Mouse (Mus musculus) thymus, postnatal 36 days (tissue): Measurements from ENCODE around the gene Hap1.
"Not testable (repeated sequence)": the region's sequence is repeated elsewhere in the genome, so short reads cannot be mapped to it uniquely, and the experiment has no call there.

Source experiments
- DNase-seq, 2 experiments: peaks; one replicate each; pipeline ENCODE4 v3.0.0; 2022; ENCODE audit warnings: mixed read lengths in 2 of 2

The Hap1 gene

DNA sequence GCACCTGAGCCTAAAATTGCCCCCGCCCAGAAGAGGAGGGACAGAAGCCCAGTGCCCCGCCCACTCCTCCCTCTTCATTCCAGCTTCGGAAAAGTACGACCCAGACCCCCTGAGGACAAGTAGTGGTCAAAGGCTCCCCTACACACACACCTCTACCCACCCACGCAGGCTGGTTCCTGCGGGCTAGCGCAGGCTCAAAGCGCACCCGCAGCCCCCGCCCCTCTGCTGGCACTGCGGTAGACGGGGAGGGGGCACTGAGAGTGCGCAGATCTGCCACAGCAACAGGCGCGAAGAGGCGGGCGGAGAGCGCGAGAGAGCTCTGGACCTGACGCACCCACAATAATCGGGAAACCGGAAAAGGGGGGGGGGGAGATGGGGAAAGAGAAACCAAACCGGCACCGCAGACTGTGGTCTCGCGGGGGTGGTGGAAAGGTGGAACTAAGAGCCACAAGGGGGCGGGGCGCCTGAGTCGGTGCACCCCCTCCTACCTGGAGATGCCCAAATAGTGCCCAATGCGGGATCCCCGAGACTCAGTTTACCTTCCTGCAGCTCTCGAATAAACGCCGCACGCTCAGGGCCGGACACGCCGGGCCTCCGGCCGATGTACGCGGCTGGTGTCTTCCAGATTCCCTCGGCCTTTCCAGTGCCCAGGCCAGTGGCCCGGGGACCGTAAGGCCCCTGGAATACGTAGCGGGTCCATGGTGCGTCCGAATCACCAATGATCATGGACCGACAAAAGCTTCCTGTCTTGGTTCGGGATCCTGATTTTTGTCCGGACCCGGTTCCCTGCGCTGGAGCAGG, 577 bp downstream of the Hap1 start:
- peak; percentile 71 to 79 for DNase-seq

DNA sequence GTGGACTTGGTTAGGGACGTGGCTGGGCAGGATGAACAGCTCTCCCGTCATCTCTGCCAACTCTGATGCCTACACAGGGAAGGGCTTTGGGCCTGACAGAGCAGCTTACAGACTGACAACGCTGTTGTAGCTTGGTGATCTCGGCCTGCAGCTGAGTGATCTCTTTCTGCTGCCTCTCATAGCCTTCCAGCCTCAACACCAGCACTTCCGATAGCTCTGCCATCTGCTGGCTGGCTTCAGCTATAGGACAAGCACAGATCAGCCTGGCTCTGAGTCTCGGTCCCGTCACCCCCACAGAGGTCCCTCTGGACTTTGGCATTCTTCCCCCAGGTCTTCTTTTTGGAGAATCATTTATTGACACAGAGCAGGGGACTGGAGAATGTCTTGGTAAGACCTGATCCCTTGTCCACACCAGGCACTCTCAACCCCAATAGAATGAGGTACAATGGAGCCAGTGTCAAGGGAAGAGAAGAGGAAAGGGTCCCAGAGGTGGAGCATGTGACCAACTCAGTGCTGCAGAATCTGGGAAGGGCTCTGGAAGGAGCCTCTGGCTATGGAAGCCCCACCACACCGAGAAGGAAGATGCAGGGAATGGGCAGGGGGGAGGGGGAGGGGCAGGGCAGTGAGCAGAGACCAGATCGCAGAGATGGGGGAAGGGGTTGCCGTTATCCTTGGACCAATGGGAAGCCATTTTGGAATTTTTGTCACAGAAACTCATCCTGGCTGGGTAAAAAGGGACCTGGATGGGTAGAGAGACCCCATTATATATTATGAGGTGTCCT, 3.7 kb downstream of the Hap1 start:
- DNase-seq: no peak

DNA sequence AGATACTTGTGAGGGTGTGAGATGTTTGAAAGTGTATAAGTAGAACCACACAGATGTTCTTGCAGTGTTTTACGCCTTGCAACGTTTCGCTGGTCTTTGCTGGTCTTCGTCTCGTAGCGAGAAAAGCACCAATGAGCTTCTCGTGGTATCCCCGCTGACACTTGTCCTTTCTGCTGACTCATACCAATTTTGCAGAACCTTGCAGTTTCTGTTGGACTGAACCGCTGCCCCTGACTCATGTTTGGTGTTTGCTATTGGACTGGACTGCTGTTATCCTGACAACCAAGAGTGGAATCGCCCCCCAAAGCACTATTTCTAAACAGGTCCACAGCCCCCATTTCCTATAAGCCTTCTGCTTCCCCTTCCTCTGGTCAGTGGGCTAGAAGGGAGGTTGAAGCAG, 11.7 kb downstream of the Hap1 start:
- no peak for DNase-seq

DNA sequence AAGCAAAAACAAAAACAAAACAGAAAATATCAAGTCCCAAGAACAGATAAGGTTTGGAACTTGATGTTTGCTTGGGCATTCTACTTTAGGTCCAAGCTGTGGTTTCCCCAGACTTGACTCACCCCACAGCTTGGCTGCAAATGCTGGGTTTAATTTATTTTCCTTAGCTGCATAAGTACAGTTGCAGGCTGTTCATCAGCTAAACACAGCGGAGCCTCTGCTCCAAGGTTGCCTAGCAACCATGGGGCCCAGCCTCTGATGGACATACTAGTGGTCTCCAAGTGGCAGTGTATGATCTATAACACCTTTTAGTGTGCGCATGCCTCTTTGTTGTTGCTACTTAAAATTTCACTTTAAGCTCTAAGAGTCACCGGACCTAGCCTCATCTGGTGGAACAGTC, 20.2 kb downstream of the Hap1 start:
- DNase-seq: no peak

DNA sequence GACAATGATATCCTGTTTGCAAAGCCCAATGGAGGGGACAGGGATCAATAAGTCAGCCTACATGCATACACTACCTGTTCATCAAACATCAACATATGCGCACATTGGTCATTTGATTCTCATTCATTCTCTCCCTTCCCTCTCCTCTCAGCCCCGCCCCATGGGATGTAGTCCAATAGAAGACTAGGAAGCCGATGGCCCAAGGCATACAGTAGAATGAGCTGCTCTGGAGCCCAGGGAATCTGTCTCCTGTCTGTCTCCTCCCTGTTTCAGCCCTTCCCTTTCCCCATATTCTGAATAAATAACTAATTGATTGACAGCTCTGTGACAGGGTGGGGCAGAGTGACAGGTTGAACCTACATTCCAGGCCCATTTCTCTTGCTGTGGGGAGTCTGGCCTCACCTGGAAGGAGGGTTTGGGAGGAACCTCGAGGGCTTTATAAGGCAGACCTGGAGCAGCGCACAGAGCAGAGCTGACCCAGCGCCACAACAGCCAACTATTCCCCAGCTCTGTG, 21.9 kb downstream of the Hap1 start, which contains the start of gene Gast:
Gene Gast (plus strand): TSS at position 464 of the 514 bp plus-strand sequence.
- DNase-seq: no peak

DNA sequence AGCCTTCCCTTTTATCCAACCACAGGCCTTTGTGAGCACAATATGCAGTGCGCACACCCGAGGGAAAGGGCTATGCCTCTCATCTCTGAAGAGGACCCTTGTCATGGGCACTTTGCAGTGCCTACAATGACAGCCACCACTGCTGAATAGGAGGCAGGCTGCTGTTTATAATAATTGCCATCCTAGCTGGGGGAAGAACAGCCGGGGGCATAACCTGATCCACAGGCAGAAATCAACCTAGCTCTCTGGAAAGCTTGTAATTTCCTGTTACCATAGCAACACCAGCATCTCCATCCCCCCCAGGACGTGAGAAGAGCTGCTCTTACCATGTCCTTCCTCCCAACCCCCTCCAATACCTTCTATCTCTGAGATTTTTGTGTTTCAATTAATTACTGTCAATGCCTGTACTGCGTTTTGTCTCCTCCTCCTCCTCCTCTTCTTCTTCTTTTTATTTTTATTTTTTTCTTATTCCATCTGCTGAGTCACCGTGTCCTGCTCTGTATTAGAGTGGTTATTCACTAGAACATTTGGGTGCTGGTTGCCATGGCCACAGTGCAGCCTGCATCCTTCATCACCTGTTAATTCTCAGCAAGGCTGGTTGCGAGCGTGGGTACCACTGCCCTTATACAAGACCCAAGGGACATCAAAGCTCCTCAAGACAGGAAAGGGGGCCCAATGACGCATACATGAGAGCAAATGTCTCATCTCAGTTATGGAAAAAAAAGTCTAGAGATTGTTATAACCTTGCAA, 23.0 kb downstream of the Hap1 start:
- DNase-seq: no peak

DNA sequence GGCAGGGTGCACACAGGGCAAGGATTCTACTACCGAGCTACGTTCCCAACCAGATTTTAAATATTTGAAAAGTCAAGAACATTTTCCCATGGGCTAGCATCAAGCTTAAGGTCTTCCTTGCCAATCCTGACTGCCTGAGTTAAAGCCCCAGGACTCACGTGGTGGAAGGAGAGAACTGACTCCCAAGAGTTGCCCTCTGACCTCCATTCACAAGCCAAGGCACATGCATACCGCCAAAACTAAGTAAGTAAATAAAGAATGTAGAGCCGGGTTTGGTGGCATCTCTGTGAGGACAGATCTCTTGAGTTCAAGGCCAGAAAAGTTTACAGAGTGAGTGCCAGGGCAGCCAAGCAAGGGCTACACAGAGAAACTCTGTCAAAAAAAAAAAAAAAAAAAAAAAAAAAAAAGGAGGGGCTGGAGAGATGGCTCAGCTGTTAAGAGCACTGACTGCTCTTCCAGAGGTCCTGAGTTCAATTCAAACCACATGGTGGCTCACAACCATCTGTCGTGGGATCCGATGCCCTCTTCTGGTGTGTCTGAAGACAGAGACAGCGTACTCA, 25.0 kb downstream of the Hap1 start:
- DNase-seq: not testable (repeated sequence)

DNA sequence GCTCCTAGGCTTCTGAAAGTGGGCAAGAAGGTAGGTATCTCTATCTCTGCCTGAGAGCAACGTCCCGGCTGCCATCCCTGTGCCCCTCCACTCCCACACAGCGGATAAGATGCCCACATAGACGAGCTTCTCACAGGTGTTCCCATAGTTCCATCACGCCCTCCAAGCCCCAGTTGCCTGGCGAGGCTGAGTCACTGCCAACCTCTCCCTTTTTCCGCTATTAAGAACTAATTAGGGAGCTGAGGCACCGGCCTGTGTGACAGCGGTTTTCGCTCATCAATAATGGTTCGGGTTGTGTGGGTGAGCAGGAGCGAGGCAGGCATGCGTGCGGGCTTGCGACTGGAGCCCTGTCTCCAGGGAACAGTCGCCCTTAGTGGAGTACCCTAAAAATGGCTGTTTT, 25.7 kb downstream of the Hap1 start:
- DNase-seq: no peak

DNA sequence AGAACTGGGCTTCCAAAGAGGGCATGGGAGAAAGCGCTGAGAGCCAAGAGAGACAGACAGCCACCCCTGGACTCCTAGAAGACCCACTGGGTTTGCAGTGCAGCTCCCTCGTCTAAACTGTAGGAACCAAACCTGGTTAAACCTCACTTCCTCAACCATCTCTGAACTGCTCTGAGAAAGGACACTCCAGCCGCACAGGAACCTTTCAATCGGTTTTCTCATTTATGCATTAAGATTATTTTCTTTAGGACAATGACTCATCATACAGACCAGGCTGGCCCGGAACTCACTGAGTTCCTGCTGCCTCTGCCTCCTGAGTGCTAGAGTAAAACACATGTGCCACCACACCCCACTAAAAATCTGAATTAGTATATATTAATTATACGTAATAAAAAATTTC, 28.2 kb downstream of the Hap1 start:
- DNase-seq: no peak

DNA sequence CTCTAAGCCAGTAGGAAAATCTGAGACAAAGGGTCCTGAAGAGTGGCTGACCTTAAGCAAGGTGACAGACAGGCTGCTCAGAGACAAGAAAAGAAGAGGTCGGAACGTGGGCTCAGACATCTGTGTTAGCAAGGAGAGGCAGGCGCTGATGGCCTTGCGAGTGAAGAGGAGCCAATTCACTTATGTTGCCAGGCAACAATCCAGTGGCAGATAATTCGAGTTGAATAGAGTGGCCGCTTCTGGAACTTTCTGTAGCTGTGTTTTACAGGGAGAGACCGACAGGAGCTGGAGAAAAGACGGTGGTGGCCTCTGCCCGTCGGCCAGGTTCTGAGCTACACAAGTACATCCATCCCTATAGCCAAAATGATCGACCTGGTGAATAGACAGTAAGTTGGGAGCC, 28.6 kb downstream of the Hap1 start:
- DNase-seq: no peak

DNA sequence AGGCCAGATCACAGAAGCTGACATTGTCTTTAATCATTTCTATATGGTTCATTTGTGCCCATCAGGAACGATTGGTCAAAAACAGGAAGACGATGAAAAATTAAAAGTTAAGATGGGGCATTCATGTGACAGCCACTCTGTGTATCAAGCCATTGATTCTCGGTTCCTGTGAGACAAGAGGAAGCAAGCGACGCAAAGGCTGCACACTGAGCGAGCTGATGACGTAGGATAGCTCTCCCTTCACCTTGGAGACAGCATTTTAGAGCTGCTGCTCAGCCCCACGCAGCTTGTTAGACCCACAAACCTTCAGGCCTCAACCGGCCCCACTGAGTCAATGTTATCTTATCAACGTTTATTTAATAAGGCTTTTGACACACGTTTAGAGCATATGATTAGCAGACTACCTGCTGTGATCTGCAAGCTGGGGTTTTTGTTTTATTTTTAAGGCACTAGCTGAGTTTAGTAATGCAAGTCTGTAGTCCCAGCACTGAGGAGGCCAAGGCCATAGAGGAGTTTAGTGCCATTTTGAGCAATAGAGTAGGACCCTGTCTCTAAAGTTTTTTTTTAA, 30.8 kb downstream of the Hap1 start:
- no peak for DNase-seq

DNA sequence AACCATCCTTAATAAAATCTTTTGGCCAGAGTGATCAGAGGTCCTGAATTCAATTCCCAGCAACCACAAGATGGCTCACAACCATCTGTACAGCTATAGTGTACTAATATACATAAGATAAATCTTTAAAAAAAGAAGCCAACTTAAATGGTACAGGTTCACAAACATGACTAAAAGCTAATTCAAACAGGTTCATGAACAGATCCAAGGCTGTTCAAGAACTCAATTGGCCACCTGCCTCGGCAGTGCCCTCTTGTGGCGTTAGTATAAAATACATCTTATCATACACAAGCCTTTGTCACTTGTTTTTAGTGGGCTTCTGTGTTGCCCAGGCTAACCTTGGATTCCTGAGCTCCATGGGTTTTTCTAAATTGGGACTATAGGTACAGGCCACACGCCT, 32.4 kb downstream of the Hap1 start:
- DNase-seq: peak; percentile 41 to 47

DNA sequence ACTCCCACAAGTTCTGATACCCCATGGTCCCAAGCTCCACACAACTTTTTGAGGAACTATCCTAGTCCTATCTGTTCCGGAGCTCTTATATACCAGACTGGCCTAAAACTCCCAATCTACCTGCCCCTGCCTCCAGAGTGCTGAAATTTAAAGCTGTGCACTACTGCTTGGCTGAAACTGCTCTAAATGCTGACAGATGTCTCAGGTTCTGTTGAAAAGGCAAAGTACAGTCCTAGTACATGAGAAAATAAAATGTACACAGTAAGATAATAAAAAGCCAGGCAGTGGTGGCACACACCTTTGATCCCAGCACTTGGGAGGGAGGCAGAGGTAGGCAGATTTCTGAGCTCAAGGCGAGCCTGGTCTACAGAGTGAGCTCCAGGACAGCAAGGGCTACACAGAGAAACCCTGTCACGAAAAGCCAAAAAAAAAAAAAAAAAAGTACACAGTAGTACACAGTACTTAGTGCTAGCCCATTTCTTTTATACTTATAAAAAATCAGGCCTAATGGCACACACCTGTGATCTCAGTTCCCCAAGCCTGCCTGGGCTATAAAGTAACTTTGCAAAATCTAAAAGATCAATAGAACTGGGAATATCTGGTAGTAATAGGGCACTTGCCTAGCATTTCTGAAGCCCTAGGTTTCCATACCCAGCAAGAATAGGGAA, 33.2 kb downstream of the Hap1 start:
- DNase-seq: no peak

DNA sequence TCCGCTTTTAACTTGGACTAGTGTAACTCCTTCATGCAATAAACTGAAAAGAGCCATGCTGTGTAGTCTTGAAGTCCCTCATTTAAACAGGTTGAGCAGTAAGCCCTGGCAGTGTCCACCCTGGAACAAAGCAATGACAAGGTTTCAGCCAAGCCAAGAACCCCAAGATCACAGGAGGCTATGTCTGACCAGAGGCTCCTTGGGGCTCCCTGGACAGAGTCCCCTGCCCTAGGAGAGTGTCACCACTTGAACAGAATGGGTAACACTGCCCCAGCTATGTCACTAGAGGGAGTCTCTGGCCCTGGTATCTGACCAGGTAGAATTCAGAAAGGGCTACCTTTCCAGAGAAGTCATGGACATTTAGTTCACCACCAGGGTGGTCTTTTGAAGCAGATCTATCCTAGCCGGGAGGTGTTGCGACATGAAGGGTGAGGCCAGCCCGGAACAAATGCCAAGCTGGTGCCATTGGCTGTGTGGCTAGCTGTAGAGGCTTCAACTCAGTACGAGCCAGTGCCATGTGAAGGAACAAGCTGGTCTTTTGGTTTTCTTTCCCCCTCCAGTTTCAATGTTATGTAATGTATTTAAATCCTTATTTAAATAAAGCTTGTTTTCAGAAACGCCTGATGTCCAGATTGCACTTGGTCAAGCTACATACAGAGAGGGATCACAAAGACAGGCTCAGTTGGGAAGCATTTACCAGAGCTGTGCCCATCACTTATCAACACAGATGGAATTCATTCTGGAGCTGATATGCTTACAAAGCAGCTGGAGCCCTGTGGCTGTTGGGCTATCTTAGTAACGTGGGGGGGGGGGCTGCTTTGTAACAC, 34.2 kb downstream of the Hap1 start:
- not testable (repeated sequence) for DNase-seq

DNA sequence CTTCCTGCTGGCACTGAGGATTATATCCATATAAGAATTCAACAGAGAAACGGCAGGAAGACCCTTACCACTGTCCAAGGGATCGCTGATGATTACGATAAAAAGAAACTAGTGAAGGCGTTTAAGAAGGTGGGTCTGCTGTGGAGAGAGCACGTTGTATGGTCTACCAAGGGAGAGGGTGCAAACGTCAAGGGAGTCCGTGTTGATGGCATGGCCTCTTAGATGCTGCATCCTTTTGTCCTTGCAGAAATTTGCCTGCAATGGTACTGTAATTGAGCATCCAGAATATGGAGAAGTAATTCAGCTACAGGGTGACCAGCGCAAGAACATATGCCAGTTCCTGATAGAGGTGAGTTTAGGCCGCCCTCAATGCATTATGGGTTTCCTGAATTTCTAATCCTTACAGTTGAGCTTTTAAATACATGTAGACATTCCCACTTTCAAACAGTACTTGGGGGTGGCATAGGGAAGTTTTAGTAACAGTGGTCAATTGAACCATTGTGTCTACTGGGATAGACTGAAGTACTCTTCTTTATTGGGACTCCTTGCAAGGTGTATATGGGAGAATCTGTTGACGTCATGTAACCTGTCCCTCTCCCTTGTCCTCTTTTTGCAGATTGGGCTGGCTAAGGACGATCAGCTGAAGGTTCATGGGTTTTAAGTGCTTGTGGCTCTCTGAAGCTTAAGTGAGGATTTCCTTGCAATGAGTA, 35.1 kb downstream of the Hap1 start:
- DNase-seq: not testable (repeated sequence)

DNA sequence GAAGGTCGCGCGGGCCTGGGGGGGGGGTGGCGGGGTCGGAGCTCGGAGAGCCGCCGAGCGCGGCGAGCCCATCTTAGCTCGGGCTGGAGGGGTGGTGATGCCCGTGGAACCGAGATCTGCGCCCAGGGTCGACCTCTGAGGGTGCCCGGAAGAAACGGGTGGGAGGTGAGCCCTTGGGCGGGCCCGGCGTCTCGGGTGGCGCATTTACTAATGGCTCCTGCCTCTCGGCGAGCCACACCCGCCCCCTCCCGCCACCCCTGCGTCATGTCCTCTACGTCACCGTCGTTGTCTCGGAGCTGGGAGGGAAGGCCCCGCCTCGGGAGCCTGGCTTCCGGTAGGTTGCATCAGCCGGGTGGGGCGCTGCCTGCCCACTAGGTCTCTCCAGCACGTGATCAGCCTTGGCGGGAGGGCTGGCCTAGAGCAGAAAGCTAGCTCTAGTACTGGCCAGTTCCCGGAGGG, 35.7 kb downstream of the Hap1 start:
- peak; percentile 93 to 96 for DNase-seq

DNA sequence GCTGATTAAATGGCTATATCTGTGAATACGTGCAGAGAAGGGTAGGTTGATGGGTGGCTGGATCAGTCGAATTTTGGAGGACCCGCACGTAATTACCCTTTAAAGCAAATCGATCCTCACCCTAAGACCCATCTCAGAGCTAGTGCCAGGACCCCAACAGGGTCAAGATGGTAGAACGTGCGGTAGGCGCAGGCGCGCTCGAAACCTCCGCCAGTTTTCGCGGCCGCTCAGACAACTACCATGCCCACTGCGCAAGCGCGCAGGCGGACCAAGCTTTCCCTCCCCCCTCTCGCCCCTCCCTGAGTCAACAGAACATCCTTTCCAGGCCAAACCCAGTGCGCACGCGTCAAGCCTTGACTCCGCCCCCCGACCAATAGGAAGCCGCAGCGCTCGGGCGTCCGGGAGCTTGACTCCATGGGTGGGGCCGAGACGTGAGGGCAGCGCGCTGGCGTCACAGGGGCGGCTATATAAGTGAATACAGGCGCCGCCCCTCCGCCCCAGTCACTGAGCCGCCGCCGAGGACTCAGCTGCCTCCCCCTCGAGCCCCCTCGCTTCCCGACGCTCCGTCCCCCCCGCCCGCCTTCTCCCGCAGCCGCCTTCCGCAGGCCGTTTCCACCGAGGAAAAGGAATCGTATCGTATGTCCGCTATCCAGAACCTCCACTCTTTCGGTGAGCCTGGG, 36.3 kb downstream of the Hap1 start, which contains the start of gene Eif1:
Gene Eif1 (plus strand): TSS at position 394 of the 680 bp plus-strand sequence.
- DNase-seq: peak; percentile 100

DNA sequence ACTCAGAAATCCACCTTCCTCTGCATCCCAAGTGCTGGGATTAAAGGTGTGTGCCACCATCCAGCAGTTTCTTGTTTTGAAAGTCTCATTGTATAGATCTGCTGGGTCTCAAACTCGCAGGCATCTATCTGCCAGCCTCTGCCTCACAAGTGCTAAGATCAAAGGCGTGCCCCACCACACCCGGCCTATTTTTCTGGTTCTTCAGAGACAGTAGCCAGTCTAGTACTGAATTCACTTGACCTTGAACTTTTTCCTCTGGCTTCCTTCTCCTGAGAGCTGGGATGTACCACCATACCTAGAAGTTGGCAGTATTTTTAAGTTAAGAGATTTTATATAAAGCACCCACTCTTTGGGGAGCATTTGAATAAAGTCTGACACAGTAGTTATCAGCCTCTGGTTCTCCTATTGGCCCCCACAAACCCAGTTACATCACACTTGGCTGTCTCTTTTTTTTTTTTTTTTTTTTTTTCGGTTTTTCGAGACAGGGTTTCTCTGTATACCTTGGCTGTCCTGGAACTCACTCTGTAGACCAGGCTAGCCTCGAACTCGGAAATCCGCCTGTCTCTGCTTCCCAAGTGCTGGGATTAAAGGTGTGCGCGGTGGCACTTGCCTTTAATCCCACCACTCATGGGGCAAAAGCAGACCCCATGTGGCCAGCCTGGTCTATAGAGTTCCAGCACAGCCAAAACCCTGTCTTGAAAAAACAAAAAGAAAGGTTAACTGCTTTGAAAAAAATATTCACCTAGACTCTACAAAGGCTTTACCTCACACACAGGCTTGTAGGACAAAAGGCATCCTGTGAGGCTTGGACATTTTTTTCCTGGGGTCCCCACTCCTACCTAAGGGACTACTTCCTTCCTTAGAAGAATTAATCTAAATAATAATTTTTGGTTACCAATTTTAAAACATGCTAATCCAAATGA, 37.1 kb downstream of the Hap1 start:
- DNase-seq: peak in 1 of 2 experiments; percentile 36
